Mouse (Mus musculus) T-cell, adult 2 months (primary cell): Measurements from ENCODE around the gene Il15.
A peak's percentile ranks its signal among the peaks of the same experiment; 100 is the strongest.

Experiments
- DNase-seq: peaks from one replicate; pipeline ENCODE4 v3.0.0; 2022; ENCODE audit warnings: low spot score

The Il15 gene

GRCm38 (mm10) chr8:82356091-82356490, 46.9 kb downstream of the Il15 start:
- no peak for DNase-seq

GRCm38 (mm10) chr8:82351268-82351943, 51.6 kb downstream of the Il15 start:
- peak; percentile 8 for DNase-seq

- no peak for DNase-seq
These were observed 53.7 kb downstream of the Il15 start for GRCm38 (mm10) chr8:82349299-82349698.

- no peak for DNase-seq
These were observed 56.5 kb downstream of the Il15 start for GRCm38 (mm10) chr8:82346485-82346884.

- no peak for DNase-seq
These were observed 71.3 kb downstream of the Il15 start for GRCm38 (mm10) chr8:82331675-82332234.

GRCm38 (mm10) chr8:82327986-82328652, 74.9 kb downstream of the Il15 start:
- no peak for DNase-seq

- no peak for DNase-seq
These were observed 77.0 kb downstream of the Il15 start for GRCm38 (mm10) chr8:82326061-82326460.

GRCm38 (mm10) chr8:82325586-82325985, 77.4 kb downstream of the Il15 start:
- no peak for DNase-seq

- no peak for DNase-seq
These were observed 85.6 kb downstream of the Il15 start for GRCm38 (mm10) chr8:82317446-82317845.

GRCm38 (mm10) chr8:82306424-82306823, 96.6 kb downstream of the Il15 start:
- DNase-seq: no peak

- no peak for DNase-seq
These were observed 106.8 kb downstream of the Il15 start for GRCm38 (mm10) chr8:82296256-82296655.

- DNase-seq: no peak
These were observed 111.4 kb downstream of the Il15 start for GRCm38 (mm10) chr8:82291659-82292058.

- no peak for DNase-seq
These were observed 117.2 kb downstream of the Il15 start for GRCm38 (mm10) chr8:82285866-82286265.

- DNase-seq: no peak
These were observed 121.0 kb downstream of the Il15 start for GRCm38 (mm10) chr8:82281995-82282394.
